Mouse (Mus musculus): ENCODE measurements around the gene Tmppe.
"Not testable (repeated sequence)": the region's sequence is repeated elsewhere in the genome, so short reads cannot be mapped to it uniquely, and the experiment has no call there.

Tmppe gene

GRCm38 (mm10) chr9:114400949-114401684 is at the start of gene Tmppe, which contains the start of gene Glb1:
Gene Tmppe, plus strand, starts transcription at chr9:114401105.
Gene Glb1, plus strand, starts transcription at chr9:114401076.
- DNase-seq (ENCODE audit: low spot score) = peak; percentile 50

GRCm38 (mm10) chr9:114367783-114368470 is 33.0 kb upstream of the Tmppe start:
- no peak for DNase-seq (ENCODE audit: low spot score)

GRCm38 (mm10) chr9:114368471-114368858 is 32.4 kb upstream of the Tmppe start:
- no peak for DNase-seq (ENCODE audit: low spot score)

GRCm38 (mm10) chr9:114369389-114369788 is 31.5 kb upstream of the Tmppe start:
- not testable (repeated sequence) for DNase-seq (ENCODE audit: low spot score)

- DNase-seq (ENCODE audit: low spot score) = not testable (repeated sequence)
Measured at GRCm38 (mm10) chr9:114371717-114372116, 29.2 kb upstream of the Tmppe start.

DNA sequence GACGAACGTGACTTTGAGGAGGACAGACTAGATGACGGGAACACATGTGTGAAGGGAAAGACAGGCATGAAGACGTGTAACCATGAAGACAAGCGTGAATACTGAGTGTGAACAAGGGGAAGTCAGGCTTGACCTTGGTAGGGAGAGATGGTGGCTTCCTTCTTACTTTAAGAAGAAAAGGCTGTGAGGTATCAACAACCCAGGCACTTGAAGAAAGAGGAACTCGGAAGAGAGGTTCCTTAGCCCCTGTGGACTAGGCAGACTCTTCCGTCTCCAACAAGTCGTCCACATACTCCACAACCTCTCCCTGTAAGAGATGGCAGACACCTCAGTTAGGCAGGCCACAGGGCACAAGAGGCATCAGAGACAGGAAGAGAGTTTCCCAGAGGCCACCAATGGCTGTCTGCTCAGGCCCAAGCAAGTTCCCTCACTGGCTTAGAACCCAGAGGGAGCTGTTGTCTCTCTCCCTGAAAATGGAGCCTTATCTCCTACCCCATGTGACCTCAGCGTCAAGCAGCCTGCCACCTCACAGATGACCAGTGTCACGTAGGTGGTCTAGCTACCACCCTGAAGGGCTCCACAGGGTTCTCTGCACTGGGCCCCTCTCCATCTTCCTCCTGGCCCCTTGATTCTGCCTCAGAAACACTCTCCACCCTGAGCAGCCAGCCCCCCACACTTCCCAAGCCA is 25.5 kb upstream of the Tmppe start:
- no peak for DNase-seq (ENCODE audit: low spot score)

DNA sequence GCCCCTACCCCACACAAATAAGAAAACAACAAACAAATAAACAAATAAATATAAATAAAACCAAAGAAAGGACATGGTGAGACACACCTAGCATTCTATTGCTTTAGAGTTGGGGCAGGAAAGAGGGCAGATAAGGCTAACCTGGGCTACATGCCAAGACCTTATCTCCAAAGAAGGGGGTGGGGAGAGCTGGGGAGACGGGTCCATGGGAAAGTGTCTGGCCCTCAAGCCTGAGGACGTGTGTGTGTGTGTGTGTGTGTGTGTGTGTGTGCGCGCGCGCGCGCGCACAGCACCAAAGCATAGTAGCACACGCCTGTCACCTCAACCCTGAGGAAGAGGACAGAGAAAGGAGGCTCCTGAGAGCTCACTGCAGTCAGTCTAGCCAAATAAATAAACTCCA is 23.7 kb upstream of the Tmppe start:
- DNase-seq (ENCODE audit: low spot score) = no peak

GRCm38 (mm10) chr9:114379871-114380270 is 21.0 kb upstream of the Tmppe start:
- DNase-seq (ENCODE audit: low spot score) = no peak

- DNase-seq (ENCODE audit: low spot score) = no peak
Measured at GRCm38 (mm10) chr9:114380881-114381733, 19.8 kb upstream of the Tmppe start.

DNA sequence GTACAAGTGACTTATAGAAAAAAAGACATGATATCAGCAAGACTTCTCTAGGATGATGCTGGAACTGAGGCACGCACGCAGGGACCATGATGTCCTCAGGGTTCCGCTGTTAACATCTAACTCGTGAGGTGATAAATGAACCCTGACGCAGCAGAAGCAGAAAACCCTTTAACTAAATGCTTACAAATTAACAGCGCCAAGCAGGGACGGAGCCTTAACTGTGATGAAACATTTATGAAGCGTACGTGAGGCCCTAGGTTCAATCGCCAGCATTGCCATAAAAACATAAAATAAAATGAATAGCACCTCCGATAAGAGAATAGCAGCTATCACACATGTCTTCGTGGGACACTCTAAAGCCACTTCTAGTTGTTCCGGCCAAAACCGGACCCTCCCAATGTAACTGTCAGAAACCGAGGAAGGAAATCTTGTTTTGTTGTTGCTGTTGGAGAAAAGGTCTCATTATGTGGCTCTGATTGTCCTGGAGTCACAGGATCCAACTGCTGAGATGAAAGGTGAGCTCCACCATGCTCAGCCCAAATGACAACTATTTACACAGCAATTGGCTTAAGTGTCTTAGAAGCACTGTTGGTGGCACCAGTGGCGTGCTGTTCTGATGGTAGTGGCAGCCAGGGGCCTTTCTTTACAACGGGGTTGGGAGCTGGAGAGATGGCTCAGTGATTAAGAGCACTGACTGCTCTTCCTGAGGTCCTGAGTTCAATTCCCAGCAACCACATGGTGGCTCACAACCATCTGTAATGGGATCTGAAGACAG is 17.8 kb upstream of the Tmppe start:
- no peak for DNase-seq (ENCODE audit: low spot score)

DNA sequence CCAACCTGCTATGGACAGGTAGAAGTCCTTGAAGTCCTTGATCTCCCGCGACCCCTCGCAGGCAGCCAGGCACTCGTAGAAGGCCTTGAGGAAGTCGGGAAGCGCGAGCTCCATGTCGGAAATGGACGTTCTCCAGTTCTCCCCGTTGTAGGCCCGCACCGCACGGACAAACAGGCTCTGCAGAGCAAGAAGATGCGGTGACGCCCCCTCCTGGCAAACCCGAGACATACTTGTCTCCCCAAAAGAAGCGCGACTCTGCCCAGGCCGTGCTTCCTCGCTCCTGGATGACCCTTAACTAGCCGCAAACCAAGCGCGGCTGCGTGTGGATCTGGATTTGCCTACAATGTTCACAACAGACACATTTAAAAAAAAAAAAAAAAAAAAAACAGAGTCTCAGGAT is 16.2 kb upstream of the Tmppe start:
- DNase-seq (ENCODE audit: low spot score) = no peak

- DNase-seq (ENCODE audit: low spot score) = no peak
Measured at GRCm38 (mm10) chr9:114385160-114385559, 15.7 kb upstream of the Tmppe start.

DNA sequence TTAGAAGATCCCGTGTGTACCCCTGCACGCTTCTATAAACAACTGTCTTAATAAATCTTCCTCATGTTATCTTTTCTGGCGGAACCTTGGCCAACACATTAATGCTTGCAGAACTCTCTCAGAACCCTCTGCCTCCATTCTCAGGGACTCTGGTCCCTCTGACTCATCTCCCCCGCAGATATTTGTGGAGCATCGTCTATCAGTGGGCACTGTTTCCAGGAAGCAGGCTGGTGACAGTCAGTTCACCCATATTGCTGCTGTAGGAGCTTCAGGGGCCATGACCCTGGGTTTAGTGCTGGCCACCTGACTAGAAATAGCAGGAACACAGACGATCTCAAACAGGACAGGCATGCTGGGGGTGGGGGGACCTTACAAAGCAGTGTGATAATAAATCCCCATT is 13.8 kb upstream of the Tmppe start:
- DNase-seq (ENCODE audit: low spot score) = no peak

GRCm38 (mm10) chr9:114388288-114388687 is 12.6 kb upstream of the Tmppe start:
- no peak for DNase-seq (ENCODE audit: low spot score)

DNA sequence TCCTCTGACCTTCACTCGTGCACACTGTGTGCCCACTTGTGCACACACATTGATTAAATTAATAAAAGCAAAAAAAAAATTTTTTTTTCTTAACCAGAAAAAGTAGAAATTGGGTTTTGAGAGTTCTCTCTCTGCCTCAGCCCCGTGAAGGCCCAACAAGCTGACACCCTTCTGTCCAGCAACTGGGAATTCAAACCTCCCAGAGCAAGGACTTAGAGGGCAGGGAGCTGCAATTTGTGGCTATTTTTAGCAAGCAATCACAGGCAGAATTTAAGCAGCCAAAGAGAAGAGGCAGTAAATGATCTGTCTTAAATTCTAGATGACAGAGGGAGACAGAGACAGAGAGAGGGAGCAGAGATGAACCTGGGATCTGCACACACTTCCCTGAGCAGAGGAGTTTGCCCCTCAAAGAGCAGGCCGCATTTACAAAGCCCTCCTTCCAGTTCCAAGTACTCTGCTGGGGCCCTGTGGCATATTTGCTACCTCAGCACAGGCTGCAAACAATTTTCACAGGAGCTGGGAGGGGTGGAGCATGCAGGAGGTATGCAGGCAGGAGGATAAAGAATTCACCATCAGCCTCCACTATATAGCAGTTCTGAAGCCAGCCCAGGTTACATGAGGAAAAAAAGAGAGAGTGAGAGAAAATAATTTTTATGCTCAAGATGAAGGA is 12.1 kb upstream of the Tmppe start:
- DNase-seq (ENCODE audit: low spot score) = no peak

DNA sequence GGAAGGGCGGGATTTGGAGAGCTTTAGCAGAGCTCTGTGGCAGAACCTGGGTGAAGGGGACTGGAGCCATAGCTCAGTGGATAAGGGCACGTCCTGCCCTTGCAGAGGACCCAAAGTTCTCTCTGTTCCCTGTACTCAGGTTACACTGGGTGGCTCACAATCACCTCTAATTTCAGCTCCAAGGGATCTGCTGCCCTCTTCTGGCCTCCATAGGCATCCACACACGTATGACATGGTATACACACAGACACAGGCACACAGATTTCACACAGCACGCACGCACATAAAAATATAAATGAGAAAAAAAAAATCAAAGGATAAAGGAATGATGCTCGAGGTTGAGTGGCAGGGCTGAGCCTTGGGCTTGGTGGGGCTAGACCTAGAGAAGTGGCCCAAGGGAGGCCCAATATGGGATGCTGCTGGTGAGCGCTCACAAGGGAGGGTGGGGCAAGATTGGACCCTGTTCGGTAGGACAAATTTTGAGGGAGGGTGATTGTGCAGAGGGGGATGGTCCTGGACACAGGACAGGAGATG is 11.5 kb upstream of the Tmppe start:
- no peak for DNase-seq (ENCODE audit: low spot score)

DNA sequence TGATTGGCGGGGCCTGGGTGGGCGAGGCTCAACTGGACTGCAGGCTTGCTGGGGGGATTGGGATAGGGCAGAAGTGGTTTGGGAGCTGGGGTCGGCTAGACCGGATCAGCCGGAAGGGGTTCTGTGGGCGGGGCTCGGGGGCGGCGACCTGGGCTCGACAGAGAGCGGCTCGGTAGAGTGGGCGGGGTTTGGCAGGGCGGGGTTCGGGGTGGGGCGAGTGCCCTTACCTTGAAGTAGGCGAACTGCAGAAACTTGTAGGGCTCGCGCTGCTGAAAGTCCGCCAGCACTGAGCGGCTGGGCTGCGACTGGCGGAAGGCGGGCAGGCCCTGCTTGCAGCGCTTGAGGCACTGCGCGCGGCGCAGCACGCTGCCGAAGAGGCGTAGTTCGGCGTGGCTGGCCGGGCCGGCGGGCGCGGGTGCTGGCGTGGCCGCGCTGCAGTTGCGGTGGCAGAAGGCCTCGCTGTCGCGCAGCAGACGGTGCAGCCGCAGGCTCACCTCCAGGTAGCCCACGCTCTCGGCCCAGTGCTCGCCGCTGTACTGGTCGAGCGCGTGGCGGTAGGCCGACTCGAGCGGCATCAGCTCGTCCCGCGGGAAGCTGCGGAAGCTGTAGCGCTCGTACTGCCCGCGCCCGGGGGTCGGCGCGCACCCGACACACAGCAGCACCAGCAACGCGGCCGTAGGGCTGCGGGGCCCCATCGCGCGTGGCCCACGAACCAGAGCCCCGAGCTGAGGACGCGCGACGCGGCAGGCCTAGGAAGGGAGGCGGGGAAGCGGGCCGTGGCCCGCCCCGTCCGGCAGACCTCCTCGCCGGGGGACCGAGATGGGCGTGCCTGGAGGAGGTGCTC is 10.8 kb upstream of the Tmppe start, which contains the start of gene Crtap:
TSS of gene Crtap (minus strand) at position 771 of the 844 bp plus-strand sequence.
- no peak for DNase-seq (ENCODE audit: low spot score)

GRCm38 (mm10) chr9:114390749-114391075 is 10.2 kb upstream of the Tmppe start:
- DNase-seq (ENCODE audit: low spot score) = no peak

GRCm38 (mm10) chr9:114394136-114394535 is 6.8 kb upstream of the Tmppe start:
- not testable (repeated sequence) for DNase-seq (ENCODE audit: low spot score)

All from c-Kit-positive CD71-positive TER-119-positive erythroid progenitor cells, embryonic 14.5 days (primary cell).